ENCODE assay signal across 28 mouse cellular contexts in the genomic region with DNA sequence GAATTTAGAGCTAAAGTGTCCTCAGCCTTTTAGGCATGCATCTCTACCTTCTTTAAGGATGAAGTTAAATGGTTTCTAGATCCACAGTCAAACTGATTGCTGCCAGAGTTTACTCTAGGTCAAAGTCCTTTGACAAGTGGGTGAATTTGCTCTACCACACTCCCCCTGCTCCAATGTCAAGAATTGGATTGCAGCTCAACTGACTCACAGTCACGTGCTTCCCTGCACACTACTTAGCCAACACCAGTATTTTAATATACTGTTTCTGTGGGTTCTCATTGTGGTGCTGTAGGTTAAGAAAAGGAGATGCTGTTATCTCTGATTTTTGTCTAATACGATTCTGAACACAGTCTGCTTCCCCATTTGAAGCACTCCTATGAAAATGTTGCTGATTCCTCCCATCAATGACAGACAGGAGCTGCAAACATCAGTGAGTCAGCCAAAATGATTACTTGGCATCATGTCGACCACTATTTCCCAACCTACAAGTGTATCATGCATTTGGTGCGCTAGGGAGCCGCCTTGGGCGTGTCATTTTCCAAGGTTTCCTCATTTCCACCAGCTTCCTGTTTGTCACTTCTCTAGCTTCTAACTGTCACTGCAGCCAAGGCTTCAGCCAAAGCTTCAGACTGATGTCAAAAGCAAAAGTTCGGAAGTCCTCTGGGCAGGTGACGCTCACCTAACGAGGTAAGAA. TPM values are rescaled to one million over a fixed set of nuclear protein-coding genes. Genes with fewer than 3 reads are reported as not detected.
DNase-seq lines count a peak whose midpoint lies in the region; ATAC-seq and TF ChIP-seq lines count a peak whose summit lies in the region.
"Had no signal": no experiment of that assay in that cellular context is flagged by ENCODE, and none has a peak within 500 bp of the region (broad histone marks: within the 10 kb centered on the region; RNA-seq: fewer than 3 reads in every experiment).

Gene Lipn (plus strand): TSS at position 580 of the 694 bp plus-strand sequence.

- 89% methylated on average over 9 of the region's 9 CpGs for WGBS in hindbrain, embryonic 13.5 days

- dilution Hi-C loops in CH12.LX (cut with MboI; ENCODE audit: extremely low pct_ligation_motif_present, extremely low pct_unique_long_range_greater_than_20kb, low sequenced_read_pairs) = no loop called here

- TF ChIP-seq POLR2A in CH12.LX (IDR thresholded peaks at IDR 0.05; ENCODE audit: low read depth, low read length) = no peak
- TF ChIP-seq POLR2A in bone marrow macrophage, adult 2 months (IDR thresholded peaks at IDR 0.05; ENCODE audit: borderline replicate concordance, low read depth, low read length) = no peak

- in situ Hi-C loops in CH12.LX (cut with MboI; ENCODE audit: low pct_ligation_motif_present, low pct_unique_long_range_greater_than_20kb, low sequenced_read_pairs) = no loop called here

- H3K9ac ChIP-seq in CH12.LX (ENCODE audit: insufficient read depth, low read depth) = no peak within 1 kb of the TSS
- H3K9ac ChIP-seq in hindbrain, embryonic 13.5 days = no peak within 1 kb of the TSS
- H3K9ac ChIP-seq: embryonic facial prominence, embryonic 12.5 days; limb, embryonic 15.5 days; liver, embryonic 15.5 days had no signal

- H3K27ac ChIP-seq in CH12.LX (ENCODE audit: insufficient read depth, low read depth) = no peak within 1 kb of the TSS
- H3K27ac ChIP-seq in bone marrow macrophage, adult 2 months (ENCODE audit: insufficient read depth, low read depth, low read length) = peak within 1 kb of the TSS; percentile 17
- no peak within 1 kb of the TSS for H3K27ac ChIP-seq in hindbrain, embryonic 13.5 days
- H3K27ac ChIP-seq: embryonic facial prominence, embryonic 12.5 days; limb, embryonic 15.5 days; liver, embryonic 15.5 days had no signal

- H3K4me3 ChIP-seq in CH12.LX (replicated peaks in 1 of 3; ENCODE audit: low read depth in 2 of 3, low read length in 2 of 3, poor library complexity in 1 of 3) = no peak within 1 kb of the TSS
- H3K4me3 ChIP-seq in bone marrow macrophage, adult 2 months (ENCODE audit: insufficient read depth, low read length) = no peak within 1 kb of the TSS
- H3K4me3 ChIP-seq in hindbrain, embryonic 13.5 days = no peak within 1 kb of the TSS
- H3K4me3 ChIP-seq: embryonic facial prominence, embryonic 12.5 days; erythroblast, embryonic 14.5 days; limb, embryonic 15.5 days; liver, embryonic 15.5 days had no signal

- H3K36me3 ChIP-seq in CH12.LX (replicated peaks in 1 of 2; ENCODE audit: control insufficient read depth in 1 of 2, insufficient read depth in 1 of 2, low read length in 1 of 2) = no peaks in the 10 kb centered on the region
- no peaks in the 10 kb centered on the region for H3K36me3 ChIP-seq in hindbrain, embryonic 13.5 days
- H3K36me3 ChIP-seq: embryonic facial prominence, embryonic 12.5 days; limb, embryonic 15.5 days; liver, embryonic 15.5 days had no signal

- ATAC-seq in megakaryocyte, adult 5-6 weeks (ENCODE audit: poor library complexity, severe bottlenecking) = peak; percentile 88
- ATAC-seq in hindbrain, embryonic 13.5 days (ENCODE audit: low FRiP score) = no peak
- ATAC-seq: forebrain, embryonic 14.5 days had no signal

- H3K4me2 ChIP-seq in CH12.LX (ENCODE audit: insufficient read depth, low read depth, poor library complexity, severe bottlenecking) = no peak within 1 kb of the TSS
- no peak within 1 kb of the TSS for H3K4me2 ChIP-seq in hindbrain, embryonic 13.5 days
- H3K4me2 ChIP-seq: embryonic facial prominence, embryonic 12.5 days; limb, embryonic 15.5 days; liver, embryonic 15.5 days had no signal

- no peak for TF ChIP-seq EP300 in CH12.LX (IDR thresholded peaks at IDR 0.05; ENCODE audit: low read length)

- no peaks in the 10 kb centered on the region for H3K9me3 ChIP-seq in CH12.LX (replicated peaks; ENCODE audit: low read length)
- no peaks in the 10 kb centered on the region for H3K9me3 ChIP-seq in hindbrain, embryonic 13.5 days
- H3K9me3 ChIP-seq: embryonic facial prominence, embryonic 12.5 days; limb, embryonic 15.5 days; liver, embryonic 15.5 days had no signal

- intact Hi-C loops in left cerebral cortex, postnatal 4 days (cut with DNase I) = no loop called here

- TF ChIP-seq CTCF in CH12.LX (conservative IDR thresholded peaks at IDR 0.05 in 1 of 2, IDR thresholded peaks at IDR 0.05 in 1 of 2; ENCODE audit: low read depth in 2 of 2, low read length in 2 of 2) = no peak
- TF ChIP-seq CTCF in bone marrow macrophage, adult 2 months (IDR thresholded peaks at IDR 0.05; ENCODE audit: low read depth, low read length) = no peak

- no peaks in the 10 kb centered on the region for H3K4me1 ChIP-seq in CH12.LX (ENCODE audit: control insufficient read depth in 1 of 2, insufficient read depth in 2 of 2)
- peaks cover 25% of the 10 kb centered on the region for H3K4me1 ChIP-seq in bone marrow macrophage, adult 2 months (ENCODE audit: control insufficient read depth, insufficient read depth, low read length)
- no peaks in the 10 kb centered on the region for H3K4me1 ChIP-seq in hindbrain, embryonic 13.5 days (replicated peaks)
- H3K4me1 ChIP-seq: embryonic facial prominence, embryonic 12.5 days; limb, embryonic 15.5 days; liver, embryonic 15.5 days had no signal

- H3K27me3 ChIP-seq in CH12.LX (replicated peaks) = no peaks in the 10 kb centered on the region
- H3K27me3 ChIP-seq in hindbrain, embryonic 13.5 days = no peaks in the 10 kb centered on the region
- H3K27me3 ChIP-seq: embryonic facial prominence, embryonic 12.5 days; limb, embryonic 15.5 days; liver, embryonic 15.5 days had no signal

- no peaks in the 10 kb centered on the region for H3K79me2 ChIP-seq in CH12.LX (replicated peaks; ENCODE audit: control insufficient read depth, extremely low read depth, insufficient read depth, poor library complexity, severe bottlenecking)

- TF ChIP-seq RAD21 in CH12.LX (IDR thresholded peaks at IDR 0.05; ENCODE audit: low read depth, low read length) = no peak

- DNase-seq in 3134 (ENCODE audit: extremely low read depth, insufficient read length, low spot score) (peak; percentile 32), CH12.LX (ENCODE audit: extremely low read depth) (no peak)
- DNase-seq in layer of hippocampus, adult 8-10 months (ENCODE audit: low spot score in 2 of 2) = no peak
- DNase-seq in left cerebral cortex, postnatal 4 days = no peak
- DNase-seq in lung, postnatal 10 days = no peak
- DNase-seq: cerebellum, adult 9-11 months; gastrocnemius, postnatal 25 days; kidney, adult 9 months; kidney, postnatal 36 days; thymus, postnatal 4 days had no signal

TF ChIP-seq in CH12.LX, 34 proteins besides CTCF, POLR2A, EP300 and RAD21:
- no peak for TF ChIP-seq ZMIZ1 (IDR thresholded peaks at IDR 0.05; ENCODE audit: low read depth, low read length)
- peak; percentile 6; the same call in 1 of the 2 replicates for TF ChIP-seq BHLHE40 (IDR thresholded peaks at IDR 0.05; ENCODE audit: low read depth, low read length)
- TF ChIP-seq USF2 (conservative IDR thresholded peaks at IDR 0.05; ENCODE audit: low read depth, low read length) = no peak
- no peak for TF ChIP-seq MXI1 (IDR thresholded peaks at IDR 0.05; ENCODE audit: low read depth, low read length)

RNA-seq across cellular contexts. Expression of gene Lipn, which starts in this region (rescaled TPM):
- total RNA-seq in CH12.LX (2012; rRNA removed) (not detected in 2 replicates), CH12.LX (2014; rRNA removed) (not detected in 2 replicates)
- not detected in 2 replicates for polyA plus RNA-seq in CH12.LX (2012; ENCODE audit: insufficient read length, low read depth)
- 2.2 and 3.3 TPM in 2 replicates for polyA plus RNA-seq in bone marrow macrophage, adult 2 months (2012; ENCODE audit: insufficient read depth, insufficient read length, missing spikeins)
- total RNA-seq in megakaryocyte, adult 5-6 weeks (2015) = 1.4 TPM in 1 of 2 replicates, not detected in the other
- total RNA-seq in megakaryocyte, adult 5-6 weeks (2017) = not detected in 2 replicates
- total RNA-seq in layer of hippocampus, adult 8-10 months (2022) = not detected
- not detected in 2 replicates for polyA plus RNA-seq in hindbrain, embryonic 13.5 days (2015; fragmentation: Nextera tagmentation; extraction: Ambion mirVana)
- not detected for total RNA-seq in left cerebral cortex, postnatal 4 days (2021)
- total RNA-seq: ES-E14; gastrocnemius, postnatal 25 days; heart, adult 8-10 months; hematopoietic stem cell, adult 5-6 weeks; layer of hippocampus, postnatal 14 days; left cerebral cortex, postnatal 25 days had no signal
- polyA plus RNA-seq: brain, embryonic 14.5 days; cortical plate, adult 2 months; embryonic facial prominence, embryonic 12.5 days; erythroblast, embryonic 14.5 days; forebrain, embryonic 14.5 days; heart, embryonic 16.5 days; limb, embryonic 15.5 days; liver, embryonic 15.5 days; lung, embryonic 16.5 days; neural tube, embryonic 14.5 days had no signal
